Mouse (Mus musculus) B cell, adult 67 days (primary cell): ENCODE results near the gene Tut7. TPM values are rescaled to one million over a fixed set of nuclear protein-coding genes. Genes with fewer than 3 reads are reported as not detected.

Experiments used
- total RNA-seq, 2 experiments: library from RNA; stranded (reverse); gene quantifications; 4 replicates each; pipeline ENCODE4 v1.2.4; 2023

Tut7 gene
- 100 to 1,000 TPM; 266 to 268 TPM for total RNA-seq

GRCm38 (mm10) chr13:59822507-59823462 lies at the start of gene Tut7:
Tut7 (minus strand) TSS chr13:59823147.

DNA sequence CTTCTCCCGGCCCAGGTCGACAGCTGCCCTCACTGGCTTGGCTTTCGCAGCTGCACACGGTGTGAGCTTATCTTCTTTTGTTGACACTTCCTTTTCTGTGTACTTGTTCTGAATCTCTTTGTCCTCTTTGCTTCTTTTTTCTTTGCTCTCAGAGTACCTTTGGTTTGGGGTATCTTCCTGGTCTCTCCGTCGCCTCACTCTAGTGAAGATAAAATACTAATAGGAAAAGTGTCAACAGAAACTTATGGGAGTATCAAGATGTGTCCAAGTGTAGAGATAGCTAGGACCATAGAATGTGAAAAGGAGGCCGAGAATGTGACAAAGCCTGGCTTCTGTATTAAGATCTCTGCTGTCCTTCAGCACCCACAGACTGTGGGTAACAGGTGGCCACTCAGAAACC lies 40.8 kb downstream of the Tut7 start, which contains the start of gene Gm49354:
TSS of gene Gm49354 (minus strand) at position 101 of the 400 bp plus-strand sequence.

DNA sequence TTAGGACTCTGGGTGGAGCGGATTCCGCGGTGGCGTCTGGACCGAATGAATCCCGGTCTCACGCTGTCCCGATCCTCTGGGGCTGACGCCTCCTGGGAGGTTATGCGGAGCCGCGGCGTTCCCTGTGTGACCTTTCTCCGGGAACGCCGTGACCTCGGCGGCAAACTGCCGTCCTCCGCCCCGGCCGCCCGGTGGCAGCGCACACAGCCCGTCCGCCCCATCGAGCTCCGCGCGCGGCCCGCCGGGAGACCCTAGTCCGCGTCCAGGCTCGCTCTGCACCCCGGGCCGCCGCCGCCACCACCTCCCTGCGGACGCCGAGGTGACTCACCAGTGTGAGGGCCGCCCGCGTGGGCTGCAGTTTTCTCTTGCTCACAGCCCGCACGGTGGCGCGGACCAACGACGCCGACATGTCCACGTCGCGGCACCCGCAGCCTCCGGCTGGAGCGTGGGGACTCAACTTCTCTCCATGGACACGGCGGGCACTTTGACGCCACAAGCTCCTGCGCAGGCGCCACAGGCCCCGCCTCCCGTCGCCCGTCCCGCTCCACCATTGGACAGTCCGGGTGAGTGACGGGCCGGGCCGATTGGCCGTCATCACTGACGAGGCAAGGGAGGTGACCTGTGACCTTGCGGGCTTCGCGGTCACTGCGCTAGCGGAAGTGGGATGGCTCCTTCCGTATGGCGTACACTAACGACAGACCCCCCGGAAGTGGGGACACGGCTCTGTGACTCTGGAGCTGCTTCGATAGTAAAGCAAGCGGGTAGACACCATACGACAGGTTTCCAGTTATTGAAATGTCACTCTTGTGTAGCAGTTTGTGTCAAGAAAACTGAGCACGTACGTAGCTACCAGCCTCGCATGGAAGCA lies 53.4 kb downstream of the Tut7 start, which contains the start of gene Isca1:
TSS of gene Isca1 (minus strand) at position 515 of the 868 bp plus-strand sequence.

DNA sequence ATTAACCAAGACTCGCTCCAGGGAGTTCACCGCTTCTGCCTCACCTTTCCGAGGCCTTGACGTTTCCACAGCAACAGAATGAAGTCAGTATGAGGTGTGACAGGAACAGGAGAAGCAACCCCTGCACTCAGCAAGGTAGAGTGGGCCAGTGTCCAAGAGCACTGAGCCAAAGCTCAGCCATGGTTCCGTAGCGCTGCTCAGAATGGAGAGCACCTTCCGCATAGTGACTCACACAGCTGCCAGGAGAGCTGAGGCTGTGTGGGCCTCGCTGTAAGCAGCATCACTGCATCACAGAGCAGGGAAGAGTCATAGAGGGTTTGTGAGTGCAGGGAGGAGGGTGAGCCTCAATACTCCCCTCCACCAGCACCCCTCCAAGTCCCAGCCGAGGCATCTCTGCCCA lies 76.2 kb downstream of the Tut7 start, which contains the start of gene 1700014D04Rik:
TSS of gene 1700014D04Rik (minus strand) at position 42 of the 400 bp plus-strand sequence.

DNA sequence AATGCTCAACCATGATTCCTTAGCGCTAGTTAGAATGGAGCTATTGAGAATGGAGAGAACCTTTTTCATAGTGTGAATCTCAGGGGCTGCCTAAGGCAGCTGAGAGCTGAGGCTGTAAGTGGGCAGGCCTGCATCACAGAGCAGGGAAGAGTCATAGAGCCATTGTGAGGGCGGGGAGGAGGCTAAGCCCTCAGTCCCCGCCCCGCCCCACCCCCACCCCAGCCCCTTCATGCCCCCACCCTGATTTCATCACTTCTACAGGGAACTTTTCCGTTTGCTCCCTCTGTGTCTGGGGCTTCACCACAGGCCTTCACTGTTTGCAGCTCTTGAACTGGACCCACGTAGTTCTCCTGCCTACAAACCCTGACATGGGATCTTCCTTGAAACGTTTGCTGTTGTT lies 91.3 kb downstream of the Tut7 start, which contains the start of gene Spata31d1d:
TSS of gene Spata31d1d (minus strand) at position 101 of the 400 bp plus-strand sequence.

Other genes starting within 250 kb of the Tut7 start
- gene Agtpbp1, start 237.9 kb downstream of the Tut7 start, total RNA-seq, result 10 to 100 TPM; 48.8 to 65.0 TPM
- 10 to 100 TPM; 76.6 to 79.5 TPM for gene Naa35, start 237.9 kb downstream of the Tut7 start, total RNA-seq
- gene Golm1, start 147.3 kb downstream of the Tut7 start, total RNA-seq, result 10 to 100 TPM; 24.9 to 29.8 TPM
- gene 4921517D22Rik, start 129.0 kb downstream of the Tut7 start, total RNA-seq, result not detected
- gene Spata31d1a, start 112.8 kb downstream of the Tut7 start, total RNA-seq, result not detected
- gene Spata31d1b, start 110.9 kb downstream of the Tut7 start, total RNA-seq, result not detected
- gene Spata31d1d, start 91.4 kb downstream of the Tut7 start, total RNA-seq, result not detected
- under 1 TPM in 1 of 2 experiments, not detected in 1; 0.52 TPM for gene 1700014D04Rik, start 76.4 kb downstream of the Tut7 start, total RNA-seq
- gene Isca1, start 53.3 kb downstream of the Tut7 start, total RNA-seq, result 10 to 100 TPM; 89.2 to 92.5 TPM
- not detected for gene Gm49354, start 40.9 kb downstream of the Tut7 start, total RNA-seq